Mouse (Mus musculus) ZHBTc4 (cell line): ENCODE measurements around the gene Olfr672.
A peak's percentile ranks its signal among the peaks of the same experiment; 100 is the strongest.
"Not testable (repeated sequence)": the region's sequence is repeated elsewhere in the genome, so short reads cannot be mapped to it uniquely, and the experiment has no call there.

ENCODE experiments used
- DNase-seq: peaks from one replicate; pipeline ENCODE4 v3.0.0-alpha.2; 2011; ENCODE audit warnings: low read depth, low spot score

Olfr672 gene

GRCm38 (mm10) chr7:105001929-105002328 is at the start of gene Olfr672:
Gene Olfr672, minus strand, starts transcription at chr7:105002029.
- no peak for DNase-seq

GRCm38 (mm10) chr7:105033836-105034235 is 32.0 kb upstream of the Olfr672 start:
- DNase-seq: peak; percentile 27

GRCm38 (mm10) chr7:105032398-105032797 is 30.6 kb upstream of the Olfr672 start, which contains the start of gene Olfr676:
Gene Olfr676, plus strand, starts transcription at chr7:105032698.
- no peak for DNase-seq

- DNase-seq: no peak
Measured at GRCm38 (mm10) chr7:105028360-105028759, 26.5 kb upstream of the Olfr672 start, which contains the start of gene Olfr675. Gene Olfr675, minus strand, starts transcription at chr7:105028460.

GRCm38 (mm10) chr7:105022530-105022929 is 20.7 kb upstream of the Olfr672 start:
- peak; percentile 4 for DNase-seq

- no peak for DNase-seq
Measured at GRCm38 (mm10) chr7:104979026-104979425, 22.8 kb downstream of the Olfr672 start, which contains the start of gene Olfr671. Gene Olfr671, minus strand, starts transcription at chr7:104979126.

- not testable (repeated sequence) for DNase-seq
Measured at GRCm38 (mm10) chr7:104972507-104972906, 29.3 kb downstream of the Olfr672 start.

GRCm38 (mm10) chr7:104962520-104962919 is 39.3 kb downstream of the Olfr672 start, which contains the start of gene Olfr670:
Gene Olfr670, minus strand, starts transcription at chr7:104962620.
- no peak for DNase-seq

- peak; percentile 15 for DNase-seq
Measured at GRCm38 (mm10) chr7:104950234-104950633, 51.6 kb downstream of the Olfr672 start.
